Mouse (Mus musculus): ENCODE results near the gene Slc23a4. TPM values are rescaled to one million over a fixed set of nuclear protein-coding genes. Genes with fewer than 3 reads are reported as not detected.

Slc23a4 gene
- 0.42 and 2.1 TPM in 2 replicates for polyA plus RNA-seq (2015; fragmentation: Nextera tagmentation; extraction: Ambion mirVana)

GRCm38 (mm10) chr6:34988081-34988761 lies at the start of gene Slc23a4:
Slc23a4 (minus strand) TSS chr6:34988404.
- peak within 1 kb of the TSS; percentile 40 for H3K4me2 ChIP-seq
- H3K27ac ChIP-seq (replicated peaks) = no peak within 1 kb of the TSS
- WGBS = 9% methylated on average over 20 of the region's 20 CpGs
- ATAC-seq (ENCODE audit: low FRiP score) = no peak
- H3K9me3 ChIP-seq (replicated peaks) = no peaks in the 10 kb centered on the region
- H3K36me3 ChIP-seq = no peaks in the 10 kb centered on the region
- H3K4me3 ChIP-seq (replicated peaks) = no peak within 1 kb of the TSS
- no peaks in the 10 kb centered on the region for H3K27me3 ChIP-seq (replicated peaks)
- H3K4me1 ChIP-seq = peaks cover 11% of the 10 kb centered on the region
- H3K9ac ChIP-seq (replicated peaks) = no peak within 1 kb of the TSS

GRCm38 (mm10) chr6:35033341-35033740 lies 45.1 kb upstream of the Slc23a4 start:
- Histone ChIP-seq H3K36me3 (no peaks in the 10 kb centered on the region; the same call in 1 of the 2 replicates), H3K4me3 (replicated peaks) (no peak overlapping the region), H3K27ac (replicated peaks) (no peak overlapping the region), H3K9ac (replicated peaks) (no peak overlapping the region), H3K9me3 (replicated peaks) (no peaks in the 10 kb centered on the region), H3K4me2 (no peak overlapping the region), H3K4me1 (no peaks in the 10 kb centered on the region), H3K27me3 (replicated peaks) (no peaks in the 10 kb centered on the region)
- WGBS = 95% methylated on average over 11 of the region's 11 CpGs
- ATAC-seq (ENCODE audit: low FRiP score) = no peak

- no peak overlapping the region for H3K4me2 ChIP-seq
- H3K9me3 ChIP-seq (replicated peaks) = no peaks in the 10 kb centered on the region
- ATAC-seq (ENCODE audit: low FRiP score) = no peak
- H3K27ac ChIP-seq (replicated peaks) = no peak overlapping the region
- no peak overlapping the region for H3K4me3 ChIP-seq (replicated peaks)
- no peaks in the 10 kb centered on the region; the same call in 1 of the 2 replicates for H3K36me3 ChIP-seq
- no peak overlapping the region for H3K9ac ChIP-seq (replicated peaks)
- H3K4me1 ChIP-seq = no peaks in the 10 kb centered on the region
- no peaks in the 10 kb centered on the region for H3K27me3 ChIP-seq (replicated peaks)
- WGBS = 88% methylated on average over 2 of the region's 2 CpGs
Observed at GRCm38 (mm10) chr6:35032704-35033103, 44.5 kb upstream of the Slc23a4 start.

- no peak overlapping the region for H3K9ac ChIP-seq (replicated peaks)
- no peaks in the 10 kb centered on the region for H3K27me3 ChIP-seq (replicated peaks)
- ATAC-seq (ENCODE audit: low FRiP score) = no peak
- no peaks in the 10 kb centered on the region for H3K36me3 ChIP-seq
- no peak overlapping the region for H3K4me2 ChIP-seq
- WGBS = 96% methylated on average over 4 of the region's 4 CpGs
- H3K4me1 ChIP-seq = peaks cover 4% of the 10 kb centered on the region; the same call in 1 of the 2 replicates
- H3K9me3 ChIP-seq (replicated peaks) = no peaks in the 10 kb centered on the region
- no peak overlapping the region for H3K4me3 ChIP-seq (replicated peaks)
- no peak overlapping the region for H3K27ac ChIP-seq (replicated peaks)
Observed at GRCm38 (mm10) chr6:35030811-35031210, 42.6 kb upstream of the Slc23a4 start.

- H3K4me1 ChIP-seq = peaks cover 4% of the 10 kb centered on the region; the same call in 1 of the 2 replicates
- ATAC-seq (ENCODE audit: low FRiP score) = no peak
- H3K27me3 ChIP-seq (replicated peaks) = no peaks in the 10 kb centered on the region
- whole genome bisulfite sequencing = 81% methylated on average over 6 of the region's 6 CpGs
- no peak overlapping the region for H3K9ac ChIP-seq (replicated peaks)
- no peaks in the 10 kb centered on the region for H3K36me3 ChIP-seq
- H3K4me2 ChIP-seq = no peak overlapping the region
- H3K27ac ChIP-seq (replicated peaks) = no peak overlapping the region
- no peak overlapping the region for H3K4me3 ChIP-seq (replicated peaks)
- no peaks in the 10 kb centered on the region for H3K9me3 ChIP-seq (replicated peaks)
Observed at GRCm38 (mm10) chr6:35030226-35030625, 42.0 kb upstream of the Slc23a4 start.

GRCm38 (mm10) chr6:35028023-35028422 lies 39.8 kb upstream of the Slc23a4 start:
- Histone ChIP-seq H3K27ac (replicated peaks) (no peak overlapping the region), H3K9me3 (replicated peaks) (no peaks in the 10 kb centered on the region), H3K9ac (replicated peaks) (no peak overlapping the region), H3K4me3 (replicated peaks) (no peak overlapping the region), H3K36me3 (peaks cover 2% of the 10 kb centered on the region; the same call in 1 of the 2 replicates), H3K27me3 (replicated peaks) (no peaks in the 10 kb centered on the region), H3K4me2 (no peak overlapping the region), H3K4me1 (peaks cover 6% of the 10 kb centered on the region)
- whole genome bisulfite sequencing = 88% methylated on average over 2 of the region's 2 CpGs
- ATAC-seq (ENCODE audit: low FRiP score) = no peak

GRCm38 (mm10) chr6:35027257-35027656 lies 39.1 kb upstream of the Slc23a4 start:
- Histone ChIP-seq H3K4me1 (peaks cover 6% of the 10 kb centered on the region), H3K4me2 (no peak overlapping the region), H3K4me3 (replicated peaks) (no peak overlapping the region), H3K9ac (replicated peaks) (no peak overlapping the region), H3K27ac (replicated peaks) (no peak overlapping the region), H3K9me3 (replicated peaks) (no peaks in the 10 kb centered on the region), H3K36me3 (peaks cover 5% of the 10 kb centered on the region; the same call in 1 of the 2 replicates), H3K27me3 (replicated peaks) (no peaks in the 10 kb centered on the region)
- 66% methylated on average over 6 of the region's 6 CpGs for WGBS
- ATAC-seq (ENCODE audit: low FRiP score) = no peak

- H3K4me1 ChIP-seq = no peaks in the 10 kb centered on the region
- H3K27me3 ChIP-seq (replicated peaks) = no peaks in the 10 kb centered on the region
- 96% methylated on average over 5 of the region's 5 CpGs for WGBS
- 0 out of 2 replicates have a peak, but pooled peaks cover under 1% of the 10 kb centered on the region for H3K36me3 ChIP-seq
- no peak for ATAC-seq (ENCODE audit: low FRiP score)
- no peak overlapping the region for H3K9ac ChIP-seq (replicated peaks)
- no peak overlapping the region for H3K4me3 ChIP-seq (replicated peaks)
- H3K27ac ChIP-seq (replicated peaks) = no peak overlapping the region
- no peaks in the 10 kb centered on the region for H3K9me3 ChIP-seq (replicated peaks)
- H3K4me2 ChIP-seq = no peak overlapping the region
Observed at GRCm38 (mm10) chr6:35016624-35017023, 28.4 kb upstream of the Slc23a4 start.

- Histone ChIP-seq H3K27me3 (replicated peaks) (no peaks in the 10 kb centered on the region), H3K9ac (replicated peaks) (no peak overlapping the region), H3K9me3 (replicated peaks) (no peaks in the 10 kb centered on the region), H3K4me3 (replicated peaks) (no peak overlapping the region), H3K27ac (replicated peaks) (no peak overlapping the region), H3K4me2 (no peak overlapping the region), H3K4me1 (no peaks in the 10 kb centered on the region), H3K36me3 (no peaks in the 10 kb centered on the region)
- WGBS = 88% methylated on average over 1 of the region's 1 CpGs
- no peak for ATAC-seq (ENCODE audit: low FRiP score)
Observed at GRCm38 (mm10) chr6:35011953-35012352, 23.7 kb upstream of the Slc23a4 start.

- H3K4me1 ChIP-seq = no peaks in the 10 kb centered on the region
- WGBS = 96% methylated on average over 5 of the region's 5 CpGs
- H3K9me3 ChIP-seq (replicated peaks) = no peaks in the 10 kb centered on the region
- no peak overlapping the region for H3K4me3 ChIP-seq (replicated peaks)
- no peak overlapping the region for H3K27ac ChIP-seq (replicated peaks)
- H3K27me3 ChIP-seq (replicated peaks) = no peaks in the 10 kb centered on the region
- no peak overlapping the region for H3K9ac ChIP-seq (replicated peaks)
- H3K36me3 ChIP-seq = no peaks in the 10 kb centered on the region
- ATAC-seq (ENCODE audit: low FRiP score) = no peak
- H3K4me2 ChIP-seq = no peak overlapping the region
Observed at GRCm38 (mm10) chr6:35010705-35011104, 22.5 kb upstream of the Slc23a4 start.

GRCm38 (mm10) chr6:35002261-35002669 lies 14.1 kb upstream of the Slc23a4 start:
- Histone ChIP-seq H3K4me2 (no peak overlapping the region), H3K9me3 (replicated peaks) (no peaks in the 10 kb centered on the region), H3K9ac (replicated peaks) (no peak overlapping the region), H3K36me3 (no peaks in the 10 kb centered on the region), H3K27ac (replicated peaks) (no peak overlapping the region), H3K4me1 (no peaks in the 10 kb centered on the region), H3K27me3 (replicated peaks) (no peaks in the 10 kb centered on the region), H3K4me3 (replicated peaks) (no peak overlapping the region)
- no peak for ATAC-seq (ENCODE audit: low FRiP score)
- 81% methylated on average over 18 of the region's 18 CpGs for WGBS

- Histone ChIP-seq H3K4me2 (peak overlapping the region; percentile 47), H3K27me3 (replicated peaks) (no peaks in the 10 kb centered on the region), H3K36me3 (no peaks in the 10 kb centered on the region), H3K9ac (replicated peaks) (no peak overlapping the region), H3K9me3 (replicated peaks) (no peaks in the 10 kb centered on the region), H3K4me1 (no peaks in the 10 kb centered on the region), H3K27ac (replicated peaks) (no peak overlapping the region), H3K4me3 (replicated peaks) (no peak overlapping the region; the same call in 1 of the 2 replicates)
- WGBS = 15% methylated on average over 4 of the region's 4 CpGs
- ATAC-seq (ENCODE audit: low FRiP score) = peak; percentile 61
Observed at GRCm38 (mm10) chr6:34999101-34999500, 10.9 kb upstream of the Slc23a4 start.
